Mouse (Mus musculus) hindbrain, embryonic 16.5 days (tissue): ENCODE data around the gene Btbd35f15. TPM values are rescaled to one million over a fixed set of nuclear protein-coding genes. Genes with fewer than 3 reads are reported as not detected.
"Not testable (repeated sequence)": the region's sequence is repeated elsewhere in the genome, so short reads cannot be mapped to it uniquely, and the experiment has no call there.

Experiments used
- ATAC-seq: fragments of 200-750 bp; cut with Nextera tagmentation; 2 replicates; pipeline ENCODE4 v1.8.0; 2017; ENCODE audit warnings: moderate TSS enrichment, moderate library complexity
- H3K27ac ChIP-seq: fragments of 300-500 bp; sonication (generic); 2 replicates; pipeline ENCODE4 v1.5.1; 2014; ENCODE audit warnings: low read depth, mild to moderate bottlenecking, control low read depth, low read length, moderate library complexity
- H3K27me3 ChIP-seq: fragments of 300-500 bp; sonication (generic); replicated peaks from 2 replicates; pipeline ENCODE4 v1.6.1; 2014; ENCODE audit warnings: low read length; ENCODE audit not compliant: control insufficient read depth, insufficient read depth
- H3K36me3 ChIP-seq: fragments of 300-500 bp; sonication (generic); 2 replicates; pipeline ENCODE4 v1.6.1; 2014; ENCODE audit warnings: mild to moderate bottlenecking, low read length, moderate library complexity, mixed read lengths; ENCODE audit not compliant: control insufficient read depth, insufficient read depth
- H3K4me1 ChIP-seq: fragments of 300-500 bp; sonication (generic); 2 replicates; pipeline ENCODE4 v1.6.1; 2014; ENCODE audit warnings: low read depth, low read length; ENCODE audit not compliant: control insufficient read depth, insufficient read depth
- H3K4me2 ChIP-seq: fragments of 300-500 bp; sonication (generic); 2 replicates; pipeline ENCODE4 v1.6.1; 2014; ENCODE audit warnings: mild to moderate bottlenecking, low read length, control low read depth, moderate library complexity
- H3K4me3 ChIP-seq: fragments of 300-500 bp; sonication (generic); 2 replicates; pipeline ENCODE4 v1.5.1; 2014; ENCODE audit warnings: mild to moderate bottlenecking, low read length, control low read depth, moderate library complexity
- H3K9ac ChIP-seq: fragments of 300-500 bp; sonication (generic); 2 replicates; pipeline ENCODE4 v1.6.1; 2014; ENCODE audit warnings: low read depth, mild to moderate bottlenecking, control low read depth, low read length, moderate library complexity
- H3K9me3 ChIP-seq: fragments of 300-500 bp; sonication (generic); 2 replicates; pipeline ENCODE4 v1.6.1; 2014; ENCODE audit warnings: mild to moderate bottlenecking, low read length, moderate library complexity; ENCODE audit not compliant: control insufficient read depth
- WGBS: fragments of 180-500 bp; shearing (Covaris S2); extraction: QIAGEN DNeasy Blood & Tissue Kit; methylation state at CpG from one replicate; pipeline ENCODE4 v1.1.7; 2014; 5-methylcytosine and 5-hydroxymethylcytosine counted together
- polyA plus RNA-seq: library from polyadenylated mRNA; unstranded; fragments of >200 nt; fragmentation: Nextera tagmentation; extraction: Ambion mirVana; gene quantifications from 2 replicates; pipeline ENCODE4 v1.2.1, GENCODE M21; 2015

Btbd35f15 gene
- not detected in 2 replicates for polyA plus RNA-seq

DNA sequence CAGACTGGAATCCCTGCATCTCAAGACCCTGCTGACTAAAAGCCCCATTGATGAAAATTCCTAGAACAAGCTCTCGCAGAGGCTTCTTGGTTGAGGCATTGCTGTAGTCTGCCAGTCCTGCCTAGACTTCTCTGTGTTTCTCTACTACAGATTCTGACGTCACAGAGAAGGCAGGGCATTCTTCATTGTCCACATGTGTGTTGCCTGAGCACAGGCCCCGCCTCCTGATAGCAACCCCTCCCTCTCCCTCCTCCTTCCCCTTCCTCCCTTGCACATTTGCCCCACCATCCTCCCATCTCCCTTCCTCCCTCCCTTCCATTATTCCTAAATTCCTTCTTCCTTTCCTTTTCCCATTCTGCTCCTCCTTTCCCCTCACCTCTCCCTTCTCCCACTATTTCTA lies at the start of gene Btbd35f15:
Gene Btbd35f15 (minus strand): TSS at position 101 of the 400 bp plus-strand sequence.
- H3K36me3 ChIP-seq, ATAC-seq, H3K4me3 ChIP-seq, H3K27me3 ChIP-seq, H3K4me1 ChIP-seq, H3K27ac ChIP-seq, H3K9ac ChIP-seq, H3K4me2 ChIP-seq, H3K9me3 ChIP-seq: not testable (repeated sequence)
- no CpG with 5 or more reads among the region's 3 CpGs for WGBS

Other genes with a start within 250 kb of the Btbd35f15 start
- gene Btbd35f13, start 79.9 kb upstream of the Btbd35f15 start, polyA plus RNA-seq: not detected in 2 replicates
- not detected in 2 replicates for gene Btbd35f14, start 125.0 kb upstream of the Btbd35f15 start, polyA plus RNA-seq